Mouse (Mus musculus) ES-E14 (cell line): Measurements from ENCODE around the gene Map3k15.

Experiments
- CHD2 ChIP-seq: IDR thresholded peaks from 2 replicates; pipeline ENCODE4 v1.6.1; 2014; ENCODE audit warnings: mild to moderate bottlenecking, low read depth, low read length, inconsistent platforms
- HCFC1 ChIP-seq: IDR thresholded peaks from 2 replicates; pipeline ENCODE4 v1.6.1; 2012; ENCODE audit warnings: low read length, inconsistent platforms, borderline replicate concordance; ENCODE audit not compliant: insufficient read depth
- MAFK ChIP-seq: IDR thresholded peaks from 2 replicates; pipeline ENCODE4 v1.6.1; 2014; ENCODE audit warnings: mild to moderate bottlenecking, low read depth, low read length, inconsistent platforms; ENCODE audit not compliant: insufficient read depth
- ZC3H11A ChIP-seq: IDR thresholded peaks from 2 replicates; pipeline ENCODE4 v1.6.1; 2012; ENCODE audit warnings: low read depth, mild to moderate bottlenecking, inconsistent platforms, low read length, borderline replicate concordance
- ZNF384 ChIP-seq: IDR thresholded peaks from 2 replicates; pipeline ENCODE4 v1.6.1; 2012; ENCODE audit warnings: low read depth, low read length, inconsistent platforms

DNA sequence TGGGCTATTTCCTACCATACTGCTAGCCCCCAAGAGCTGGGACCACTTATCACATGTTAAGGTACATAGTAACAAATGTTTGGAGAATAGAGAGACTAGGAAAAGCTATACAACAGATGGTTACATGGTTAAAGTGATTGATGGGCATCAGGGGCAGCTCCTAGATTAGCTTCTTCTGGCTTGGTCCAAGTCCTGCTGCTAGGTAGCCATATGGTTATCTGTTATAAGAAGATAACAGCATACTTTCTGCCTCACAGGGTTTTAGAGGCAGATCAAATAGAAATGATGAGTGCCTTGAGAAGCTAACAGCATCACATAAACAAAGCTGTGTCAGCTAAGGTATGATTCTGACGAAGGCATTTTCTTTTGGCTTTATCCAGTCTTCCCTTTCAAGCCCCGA, 26.8 kb upstream of the Map3k15 start:
- no peak for TF ChIP-seq HCFC1
- TF ChIP-seq ZC3H11A: no peak
- TF ChIP-seq ZNF384: no peak
- TF ChIP-seq MAFK: no peak
- no peak for TF ChIP-seq CHD2
